Mouse (Mus musculus): ENCODE results near the gene Rpl37a.

Gene Rpl37a

DNA sequence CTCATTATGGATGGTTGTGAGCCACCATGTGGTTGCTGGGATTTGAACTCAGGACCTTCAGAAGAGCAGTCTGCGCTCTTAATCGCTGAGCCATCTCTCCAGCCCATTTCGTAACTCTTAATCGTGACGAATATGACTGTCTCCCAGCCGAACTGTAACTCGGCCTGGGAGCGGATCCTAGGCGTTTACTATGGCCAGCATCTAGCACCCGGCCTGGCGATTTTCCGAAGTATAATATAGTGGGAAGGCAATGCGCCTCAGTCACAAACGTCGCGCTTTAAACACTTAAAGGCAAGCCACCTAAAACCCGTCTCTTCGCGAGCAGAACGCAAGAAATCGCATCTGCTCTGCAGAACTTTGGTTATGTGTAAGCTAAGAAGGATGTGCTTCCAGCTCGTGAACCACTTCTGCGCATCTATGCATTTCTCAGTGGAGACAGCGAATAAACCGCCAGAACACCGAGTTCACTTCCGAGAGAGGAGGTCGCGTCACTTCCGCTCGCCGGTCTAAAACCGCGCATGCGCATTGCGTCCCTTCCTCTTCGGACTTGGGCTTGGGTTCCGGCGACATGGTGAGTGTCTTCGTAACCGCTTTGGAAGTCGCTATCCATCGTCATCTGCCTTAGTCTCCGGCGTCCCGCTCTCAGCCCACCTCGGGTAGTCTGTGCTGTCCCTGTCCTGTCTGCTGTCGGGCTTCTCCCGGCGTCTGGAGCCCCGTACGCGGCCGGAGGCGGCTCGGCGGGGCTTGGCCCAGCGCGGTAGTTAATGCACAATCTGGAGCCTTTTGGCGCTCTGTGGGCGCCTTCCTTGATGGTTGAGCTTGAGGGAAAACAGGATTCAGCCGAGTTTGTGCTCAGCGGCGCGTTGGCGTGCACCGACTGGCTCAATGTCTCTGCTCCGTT, at the start of gene Rpl37a:
TSS of gene Rpl37a (plus strand) at position 538 of the 901 bp plus-strand sequence.
- DNase-seq (ENCODE audit: low read depth in 1 of 2, low spot score in 2 of 2): peak; percentile 77 to 86

DNA sequence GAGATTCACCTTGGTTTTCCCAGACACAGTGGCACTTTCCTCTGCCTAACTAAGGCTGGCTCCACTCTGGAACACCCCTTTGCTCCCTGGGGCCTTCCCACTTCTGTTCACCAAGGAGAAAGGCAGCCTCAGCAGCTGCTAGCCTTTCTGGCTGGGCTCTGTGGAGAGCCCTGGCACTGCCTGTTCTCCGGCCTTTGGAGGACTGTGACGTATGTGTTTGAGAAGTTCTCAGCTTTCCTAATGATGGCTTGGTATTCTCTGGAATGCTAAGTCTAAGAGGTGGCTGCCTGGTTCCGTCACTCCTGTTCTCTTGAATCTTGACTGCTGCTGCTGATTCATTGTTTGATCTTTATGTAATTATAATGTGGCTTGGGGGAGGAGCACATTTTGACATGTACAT, 38.0 kb upstream of the Rpl37a start:
- DNase-seq (ENCODE audit: low read depth in 1 of 2, low spot score in 2 of 2): no peak

DNA sequence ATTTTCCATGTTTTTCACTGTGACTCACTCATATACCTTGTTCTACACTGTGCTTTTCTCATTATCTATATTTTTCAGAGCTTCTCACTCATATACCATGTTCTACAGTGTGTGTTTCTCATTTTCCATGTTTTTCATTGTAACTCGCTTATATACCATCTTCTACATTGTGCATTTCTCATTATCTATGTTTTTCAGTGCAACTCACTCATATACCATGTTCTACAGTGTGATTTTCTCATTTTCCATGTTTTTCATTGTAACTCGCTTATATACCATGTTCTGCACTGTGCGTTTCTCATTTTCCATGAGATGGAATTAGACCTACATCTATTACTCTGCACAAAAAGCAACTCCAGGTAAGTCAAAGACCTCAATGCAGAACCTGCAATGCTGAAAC, 14.8 kb upstream of the Rpl37a start:
- DNase-seq (ENCODE audit: low read depth in 1 of 2, low spot score in 2 of 2): no peak

DNA sequence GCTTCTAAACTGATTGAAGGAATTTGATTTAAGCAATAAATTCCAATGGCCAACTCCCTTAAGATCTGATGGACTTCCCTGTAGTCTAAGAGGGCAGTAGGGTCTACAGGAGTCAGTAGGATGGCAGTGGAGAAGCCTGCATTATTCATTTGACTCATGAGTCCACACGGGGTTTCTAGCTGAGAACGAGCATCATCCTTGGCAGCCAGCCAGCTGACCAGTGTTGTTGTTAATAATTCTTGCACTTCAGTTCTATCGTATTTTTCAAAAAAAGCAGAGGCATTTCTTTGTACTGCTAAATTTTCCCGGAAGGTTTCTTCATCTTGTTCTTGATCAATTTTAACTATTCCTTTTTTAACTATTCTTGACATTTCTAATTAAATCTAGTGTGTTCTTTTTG, 12.4 kb upstream of the Rpl37a start:
- no peak for DNase-seq (ENCODE audit: low read depth in 1 of 2, low spot score in 2 of 2)

DNA sequence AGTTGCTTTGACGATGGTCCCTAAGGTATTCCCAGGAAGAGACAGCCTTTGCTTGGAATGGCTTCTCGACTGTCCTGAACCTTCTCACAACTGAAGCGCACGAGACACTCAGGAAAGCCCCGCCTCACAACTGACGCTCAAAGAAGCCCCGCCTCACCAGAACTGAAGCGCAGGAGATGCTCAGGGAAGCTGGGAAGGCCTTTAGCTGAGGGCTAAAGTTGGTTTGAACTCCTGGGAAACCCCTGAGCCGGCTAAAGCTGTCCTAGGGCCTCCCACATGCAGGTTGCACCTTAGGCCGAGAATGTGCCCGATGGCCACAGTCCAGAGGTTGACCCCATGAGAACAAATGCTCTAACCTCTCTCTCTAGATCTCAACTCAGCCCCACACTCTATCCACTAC, 10.6 kb upstream of the Rpl37a start, which contains the start of gene Ankar:
TSS of gene Ankar (minus strand) at position 101 of the 400 bp plus-strand sequence.
- no peak for DNase-seq (ENCODE audit: low read depth in 1 of 2, low spot score in 2 of 2)

DNA sequence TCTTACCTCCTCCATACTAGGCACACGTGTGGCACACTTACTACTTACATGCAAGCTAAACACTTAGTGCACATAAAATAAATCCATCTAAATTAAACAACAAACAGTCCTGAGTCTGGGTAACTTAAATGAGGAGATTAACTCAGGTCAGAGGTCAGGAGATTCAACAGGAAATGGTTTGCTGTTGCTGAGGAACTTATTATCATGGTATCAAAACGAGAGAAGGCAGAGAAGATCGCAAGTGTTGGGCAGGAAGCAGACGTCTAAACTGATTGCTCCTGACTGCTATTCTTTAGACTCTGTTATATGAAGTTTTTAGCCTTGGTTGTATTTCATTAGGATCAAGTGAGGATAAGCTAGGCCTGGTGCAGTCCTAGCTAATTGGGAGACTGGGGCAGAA, 3.6 kb upstream of the Rpl37a start:
- DNase-seq (ENCODE audit: low read depth in 1 of 2, low spot score in 2 of 2): no peak

DNA sequence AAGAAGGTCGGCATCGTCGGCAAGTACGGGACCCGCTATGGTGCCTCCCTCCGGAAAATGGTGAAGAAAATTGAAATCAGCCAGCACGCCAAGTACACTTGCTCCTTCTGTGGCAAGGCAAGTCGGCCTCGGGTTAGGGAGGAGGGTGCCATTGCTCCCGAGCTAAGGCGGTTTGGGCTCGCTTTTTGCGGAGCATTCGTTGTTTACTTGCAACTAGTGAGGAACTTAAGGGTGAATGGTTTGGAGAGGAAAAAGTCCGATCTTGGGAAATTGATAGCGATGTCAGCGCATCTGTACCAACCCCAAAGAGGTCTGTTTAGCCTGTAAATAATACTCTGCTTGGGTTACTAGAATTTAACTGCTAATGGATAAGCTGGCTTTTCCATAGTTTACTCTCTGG, 594 bp downstream of the Rpl37a start:
- DNase-seq (ENCODE audit: low read depth in 1 of 2, low spot score in 2 of 2): peak in 1 of 2 experiments; percentile 3

DNA sequence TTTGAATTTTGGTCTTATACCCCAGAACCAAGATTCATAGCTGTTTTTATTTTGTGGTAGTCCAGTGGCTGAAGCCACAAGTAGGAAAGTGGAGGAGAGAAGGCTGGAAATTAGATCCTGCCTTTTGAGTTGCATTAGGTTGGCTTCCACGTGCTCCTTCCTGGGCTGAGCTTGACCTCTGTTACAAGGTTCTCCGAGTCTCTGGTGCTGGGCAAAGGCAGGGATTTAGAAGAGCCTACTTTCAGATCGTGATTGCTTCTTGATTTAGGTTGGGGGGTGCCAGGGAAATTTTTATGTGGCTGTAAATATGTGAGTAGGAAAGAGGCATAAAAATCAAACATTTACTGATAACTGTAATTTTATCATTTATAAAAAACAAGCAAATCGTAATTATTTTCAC, 3.5 kb downstream of the Rpl37a start:
- no peak for DNase-seq (ENCODE audit: low read depth in 1 of 2, low spot score in 2 of 2)

DNA sequence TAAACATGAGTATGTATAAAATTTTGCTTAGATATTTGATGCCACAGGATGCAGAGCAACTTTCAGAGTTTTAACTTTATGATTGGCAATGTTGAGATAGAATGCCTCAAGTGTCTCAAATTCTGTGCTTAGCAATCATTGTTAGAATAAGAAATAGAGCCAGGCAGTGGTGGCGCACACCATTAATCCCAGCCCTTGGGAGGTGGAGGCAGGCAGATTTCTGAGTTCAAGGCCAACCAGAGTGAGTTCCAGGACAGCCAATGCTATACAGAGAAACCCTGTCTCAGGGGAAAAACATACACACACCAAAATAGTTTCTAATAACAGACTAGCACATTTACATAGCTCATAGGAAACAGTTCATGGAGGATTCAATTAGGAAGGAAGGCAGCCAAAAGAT, 4.0 kb downstream of the Rpl37a start:
- DNase-seq (ENCODE audit: low read depth in 1 of 2, low spot score in 2 of 2): no peak

DNA sequence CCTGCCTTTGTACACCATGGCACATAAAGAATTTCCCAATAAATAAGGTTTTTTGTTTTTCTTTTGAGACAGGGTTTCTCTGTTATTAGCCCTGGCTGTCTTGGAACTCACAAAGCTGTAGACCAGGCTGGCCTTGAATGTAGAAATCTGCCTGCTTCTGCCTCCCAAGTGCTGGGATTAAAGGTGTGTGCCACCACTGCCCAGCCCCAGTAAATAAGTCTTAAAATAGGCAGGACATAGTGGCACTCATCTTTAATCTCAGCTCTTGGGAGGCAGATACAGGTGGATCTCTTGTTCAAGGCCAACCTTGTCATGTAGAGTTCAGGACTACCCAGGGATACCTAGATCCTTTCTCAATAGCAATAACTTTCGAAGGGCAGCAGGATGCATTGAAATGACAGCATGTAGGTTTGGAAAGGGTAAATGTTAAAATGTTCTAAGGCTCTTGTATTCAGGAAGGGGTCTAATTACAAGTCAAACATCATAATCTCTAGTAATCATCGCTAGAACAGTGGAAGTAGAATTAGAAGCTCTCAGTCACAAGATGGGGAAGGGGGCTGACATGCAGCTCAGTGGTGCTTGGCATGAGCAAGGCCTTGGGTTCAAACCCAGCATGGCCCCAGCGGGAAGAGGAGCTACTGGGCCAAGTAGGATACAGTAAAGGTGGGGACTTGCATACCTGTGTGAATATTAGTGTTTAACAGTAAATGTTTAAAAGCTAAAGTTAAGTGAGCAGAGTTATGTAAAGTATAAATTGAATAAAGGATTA, 4.7 kb downstream of the Rpl37a start:
- DNase-seq (ENCODE audit: low read depth in 1 of 2, low spot score in 2 of 2): no peak

DNA sequence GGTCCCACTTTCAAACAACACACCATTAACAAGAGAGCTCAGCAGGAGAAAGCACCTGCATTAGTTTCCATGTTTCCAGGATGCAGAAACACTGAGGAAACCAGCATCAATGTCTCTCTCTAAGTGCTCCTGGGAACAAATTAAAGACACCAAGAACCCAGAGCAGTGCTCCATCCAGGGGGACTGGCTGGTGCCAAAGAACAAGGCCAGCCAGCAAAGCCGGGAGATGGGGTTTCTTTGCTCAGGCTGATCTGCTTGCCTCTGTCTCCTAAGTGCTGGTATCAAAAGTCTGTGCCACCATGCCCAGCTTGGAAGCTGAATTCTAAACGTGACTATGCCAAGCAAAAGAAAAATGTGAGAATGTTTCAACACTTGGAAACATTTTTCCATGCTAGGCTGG, 5.3 kb downstream of the Rpl37a start:
- no peak for DNase-seq (ENCODE audit: low read depth in 1 of 2, low spot score in 2 of 2)

DNA sequence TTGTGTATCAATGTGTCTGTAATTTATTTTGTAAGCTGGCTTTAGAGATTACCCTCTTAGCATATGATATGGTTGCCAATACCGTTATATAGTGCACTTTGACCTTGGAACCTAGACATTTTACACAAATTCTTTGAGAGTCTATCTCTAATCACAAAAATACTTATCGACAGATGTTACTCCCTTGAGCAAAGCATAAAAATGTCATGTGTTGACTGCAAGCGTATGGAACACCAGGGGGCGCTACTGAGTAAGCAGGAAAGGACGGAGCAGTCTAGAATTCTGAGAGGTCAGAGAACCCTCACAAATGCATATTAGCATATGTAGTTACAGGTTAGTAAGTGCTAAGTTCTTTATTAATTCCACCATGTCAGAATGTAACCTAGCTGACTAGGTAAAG, 5.8 kb downstream of the Rpl37a start:
- peak in 1 of 2 experiments; percentile 25 for DNase-seq (ENCODE audit: low read depth in 1 of 2, low spot score in 2 of 2)

DNA sequence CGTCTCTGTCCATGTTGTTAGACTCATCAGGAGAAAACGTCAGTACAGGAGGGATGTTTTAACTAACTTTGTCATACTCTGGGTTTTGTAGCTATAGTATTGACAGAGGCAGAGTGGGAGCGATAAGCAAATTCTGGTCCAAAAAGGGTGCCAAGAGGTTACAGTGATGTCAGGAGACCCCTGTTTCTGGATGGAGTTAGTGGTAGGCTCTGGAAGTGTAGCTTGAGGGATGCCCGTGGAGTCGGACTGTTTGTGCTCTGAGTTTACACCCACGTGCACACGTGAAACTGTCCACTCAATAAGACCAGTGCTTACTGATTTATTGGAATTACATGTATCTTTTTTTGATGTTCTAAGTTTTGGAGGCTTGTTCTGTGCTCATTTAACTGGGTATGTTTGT, 6.5 kb downstream of the Rpl37a start:
- DNase-seq (ENCODE audit: low read depth in 1 of 2, low spot score in 2 of 2): no peak

DNA sequence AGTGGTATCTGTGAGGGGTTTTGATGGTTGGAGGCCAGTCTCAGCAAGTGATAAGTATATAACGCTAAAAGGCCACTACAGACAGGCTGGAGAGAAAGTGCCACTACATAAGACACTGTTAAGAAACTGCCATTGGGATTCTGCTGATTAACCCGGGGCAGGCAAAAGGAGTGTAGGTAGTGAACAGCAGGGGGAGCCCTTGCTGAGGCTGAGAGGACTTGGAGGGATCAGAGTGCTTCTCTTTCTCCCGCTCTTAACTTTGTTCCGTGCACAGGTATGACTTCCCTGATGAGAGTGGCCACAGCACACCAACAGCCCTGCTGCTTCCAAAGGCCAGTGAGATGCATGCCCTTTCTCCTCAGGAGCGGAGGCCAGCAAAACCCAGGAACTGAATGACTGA, 7.8 kb downstream of the Rpl37a start:
- no peak for DNase-seq (ENCODE audit: low read depth in 1 of 2, low spot score in 2 of 2)

DNA sequence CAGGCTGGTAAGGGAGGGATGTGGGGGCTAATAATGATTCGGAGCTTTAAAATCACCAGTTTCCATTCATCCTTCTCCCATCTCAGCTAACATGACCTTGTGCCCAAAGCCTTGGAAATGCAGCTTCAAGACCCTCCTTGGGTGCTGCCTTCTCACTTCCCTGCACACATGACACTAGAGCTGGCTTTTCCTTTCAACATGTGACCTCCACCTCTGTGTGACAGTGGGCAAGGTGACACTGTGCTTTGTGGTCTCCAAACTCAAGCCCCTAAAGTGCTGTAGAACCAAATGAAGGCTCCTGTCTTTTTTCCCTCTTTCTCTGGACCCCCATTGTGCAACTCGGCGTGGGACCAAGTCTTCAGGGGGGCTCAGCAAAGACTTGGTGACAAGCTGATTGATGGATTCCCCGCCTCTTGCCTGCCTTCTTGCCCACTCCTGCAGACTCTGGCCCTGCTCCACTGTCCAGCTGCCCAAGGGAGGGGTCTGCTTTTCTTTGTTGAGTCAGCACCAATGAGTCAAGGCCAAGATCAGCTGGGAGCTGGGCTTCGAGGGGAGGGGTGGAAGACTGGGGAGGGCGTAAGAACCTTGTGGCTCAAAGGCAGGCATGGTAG, 9.1 kb downstream of the Rpl37a start:
- DNase-seq (ENCODE audit: low read depth in 1 of 2, low spot score in 2 of 2): no peak

DNA sequence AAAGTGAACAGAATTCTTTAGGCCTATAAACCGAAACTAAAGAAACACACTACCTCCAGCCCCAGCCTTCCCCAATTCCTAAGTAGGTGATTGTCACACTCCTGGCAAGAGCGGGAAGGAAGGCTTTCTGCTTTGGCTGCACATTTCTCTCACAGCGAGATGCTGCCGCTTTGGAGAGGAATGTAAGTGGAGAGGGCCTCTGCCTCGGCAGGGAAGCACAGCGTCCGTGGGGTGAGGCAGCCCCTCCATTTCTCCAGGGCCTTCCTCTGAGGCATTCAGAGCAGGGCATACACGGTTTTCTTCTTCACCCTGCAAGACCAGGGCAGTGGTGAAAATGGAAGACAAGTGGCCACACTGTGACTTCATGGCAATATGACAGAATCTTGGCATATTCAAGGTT, 11.6 kb downstream of the Rpl37a start:
- no peak for DNase-seq (ENCODE audit: low read depth in 1 of 2, low spot score in 2 of 2)

DNA sequence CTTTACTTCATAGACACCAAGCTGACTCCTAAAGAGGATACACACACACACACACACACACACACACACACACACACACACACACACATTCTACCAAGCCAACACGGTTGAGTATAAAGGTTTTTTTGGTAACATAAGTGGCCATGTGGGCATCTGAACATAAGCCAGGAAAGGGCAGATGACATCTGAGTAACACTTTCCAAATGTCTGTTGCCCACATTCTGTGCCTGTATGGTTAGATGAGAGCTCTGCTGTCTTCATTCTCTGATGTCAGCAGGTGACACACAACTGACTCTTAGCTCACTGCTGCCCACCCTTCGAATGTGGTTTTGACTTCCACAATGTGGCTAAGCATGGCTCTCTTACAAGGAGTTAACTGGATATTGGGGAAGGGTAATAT, 13.3 kb downstream of the Rpl37a start:
- no peak for DNase-seq (ENCODE audit: low read depth in 1 of 2, low spot score in 2 of 2)

DNA sequence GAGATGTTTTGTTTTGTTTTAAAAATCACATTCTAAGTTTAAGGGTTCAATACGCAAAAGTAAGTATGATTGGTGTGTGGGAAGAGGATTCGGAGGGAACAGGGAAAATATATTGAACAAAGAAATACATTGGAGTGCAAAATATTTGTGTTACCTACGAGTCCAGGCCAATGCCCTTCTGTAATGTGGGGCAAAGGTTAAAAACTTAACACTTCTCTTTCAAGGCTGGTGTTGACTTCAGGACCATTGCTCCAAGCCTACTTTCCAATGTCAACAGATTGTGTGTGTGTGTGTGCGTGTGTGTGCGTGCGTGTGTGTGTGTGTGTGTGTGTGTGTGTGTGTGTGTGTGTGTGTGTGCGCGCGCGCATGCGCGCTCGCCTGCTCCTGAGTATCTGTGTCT, 14.9 kb downstream of the Rpl37a start:
- no peak for DNase-seq (ENCODE audit: low read depth in 1 of 2, low spot score in 2 of 2)

DNA sequence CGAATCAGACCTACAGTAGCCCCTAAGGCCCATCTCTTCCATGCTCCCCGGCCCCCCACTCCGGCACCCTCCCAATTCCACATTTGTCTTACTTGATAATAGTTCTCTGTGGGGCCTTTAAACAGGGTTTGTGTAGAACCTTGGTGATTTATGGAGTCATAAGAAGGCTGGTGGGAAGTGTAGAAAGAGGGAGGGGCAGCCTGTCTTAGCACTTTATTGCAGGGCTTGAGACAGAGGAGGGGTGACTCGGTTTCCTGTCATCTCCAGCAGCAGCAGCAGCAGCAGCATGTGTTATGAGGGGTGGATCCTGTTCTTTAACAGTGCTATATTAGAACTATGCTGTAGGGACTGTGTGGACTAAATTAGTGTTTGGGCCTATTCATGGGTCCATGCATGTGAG, 17.7 kb downstream of the Rpl37a start:
- DNase-seq (ENCODE audit: low read depth in 1 of 2, low spot score in 2 of 2): no peak

DNA sequence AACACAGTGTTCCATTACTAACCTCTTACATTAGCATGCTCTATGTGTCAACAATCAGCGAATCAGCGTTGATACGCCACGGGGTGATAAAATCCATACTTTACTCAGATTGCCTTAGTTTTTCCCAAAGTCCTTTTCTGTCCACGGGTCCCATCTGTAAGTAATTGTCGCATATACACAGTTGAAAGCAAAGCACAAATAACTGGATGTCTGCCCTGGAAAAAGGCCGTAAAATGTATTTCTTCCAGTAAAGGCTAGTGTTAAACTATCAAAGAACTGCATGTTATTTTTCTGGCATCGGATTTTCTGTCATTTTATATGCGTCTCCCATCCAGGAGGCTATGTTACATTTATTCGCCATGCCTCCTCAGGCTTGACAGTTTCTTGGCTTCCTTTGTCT, 19.0 kb downstream of the Rpl37a start:
- DNase-seq (ENCODE audit: low read depth in 1 of 2, low spot score in 2 of 2): no peak

DNA sequence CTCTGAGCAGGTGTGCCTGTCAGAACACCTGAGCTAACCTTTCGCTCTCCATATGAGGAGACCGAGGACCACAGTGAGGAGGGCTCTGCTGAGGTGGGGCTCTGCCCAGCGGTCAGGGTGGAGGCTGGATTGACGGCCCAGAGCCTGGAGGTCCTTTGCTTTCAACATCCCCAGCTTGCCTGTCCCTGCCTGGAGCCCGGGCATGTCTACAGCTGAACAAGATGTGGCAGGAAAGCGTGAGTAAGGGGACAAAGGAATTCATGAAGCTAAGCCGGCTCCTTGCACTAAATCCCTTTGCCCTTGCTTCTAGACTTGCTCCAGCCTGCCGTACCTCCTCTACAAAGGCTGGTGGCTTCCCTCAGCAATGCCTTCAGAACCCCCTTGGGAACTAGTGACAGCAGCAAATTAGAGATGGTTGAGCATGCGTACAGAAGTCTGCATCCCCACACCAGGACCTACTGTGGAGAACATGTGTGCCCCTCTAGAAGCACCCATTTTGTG, 22.2 kb downstream of the Rpl37a start:
- DNase-seq (ENCODE audit: low read depth in 1 of 2, low spot score in 2 of 2): no peak
